Mouse (Mus musculus) CD4-positive helper T cell, adult 2 months (primary cell): Measurements from ENCODE around the gene Rtn4r.

Experiments
- DNase-seq: peaks from one replicate; pipeline ENCODE4 v3.0.0-alpha.2; 2012; ENCODE audit warnings: low read depth, missing footprints, low spot score

Gene Rtn4r

GRCm38 (mm10) chr16:18156579-18157350 is 29.3 kb downstream of the Rtn4r start:
- no peak for DNase-seq

GRCm38 (mm10) chr16:18159255-18159654 is 31.8 kb downstream of the Rtn4r start:
- no peak for DNase-seq

GRCm38 (mm10) chr16:18159778-18160177 is 32.3 kb downstream of the Rtn4r start:
- DNase-seq: no peak

GRCm38 (mm10) chr16:18160514-18160913 is 33.1 kb downstream of the Rtn4r start:
- no peak for DNase-seq

- DNase-seq: no peak
Measured at GRCm38 (mm10) chr16:18161190-18161589, 33.7 kb downstream of the Rtn4r start.

GRCm38 (mm10) chr16:18164642-18165238 is 37.3 kb downstream of the Rtn4r start:
- DNase-seq: no peak

- DNase-seq: no peak
Measured at GRCm38 (mm10) chr16:18166613-18167190, 39.3 kb downstream of the Rtn4r start.

- DNase-seq: no peak
Measured at GRCm38 (mm10) chr16:18169156-18169555, 41.7 kb downstream of the Rtn4r start.

GRCm38 (mm10) chr16:18169776-18170175 is 42.3 kb downstream of the Rtn4r start:
- DNase-seq: no peak

- peak; percentile 51 for DNase-seq
Measured at GRCm38 (mm10) chr16:18172266-18172855, 44.9 kb downstream of the Rtn4r start.

GRCm38 (mm10) chr16:18173231-18173630 is 45.8 kb downstream of the Rtn4r start:
- no peak for DNase-seq

- DNase-seq: no peak
Measured at GRCm38 (mm10) chr16:18173788-18174187, 46.3 kb downstream of the Rtn4r start.

- no peak for DNase-seq
Measured at GRCm38 (mm10) chr16:18175817-18176541, 48.5 kb downstream of the Rtn4r start.

GRCm38 (mm10) chr16:18176758-18177157 is 49.3 kb downstream of the Rtn4r start:
- no peak for DNase-seq

GRCm38 (mm10) chr16:18179591-18179990 is 52.1 kb downstream of the Rtn4r start:
- DNase-seq: no peak

GRCm38 (mm10) chr16:18181398-18181797 is 54.0 kb downstream of the Rtn4r start:
- no peak for DNase-seq

- DNase-seq: no peak
Measured at GRCm38 (mm10) chr16:18182766-18183165, 55.3 kb downstream of the Rtn4r start.

GRCm38 (mm10) chr16:18185715-18186449 is 58.4 kb downstream of the Rtn4r start:
- DNase-seq: no peak

GRCm38 (mm10) chr16:18186798-18187197 is 59.4 kb downstream of the Rtn4r start:
- no peak for DNase-seq

- DNase-seq: no peak
Measured at GRCm38 (mm10) chr16:18187221-18187620, 59.8 kb downstream of the Rtn4r start.

- no peak for DNase-seq
Measured at GRCm38 (mm10) chr16:18191006-18191405, 63.6 kb downstream of the Rtn4r start.
